Mouse (Mus musculus): ENCODE measurements around the gene Akain1.
A peak's percentile ranks its signal among the peaks of the same experiment; 100 is the strongest.

The Akain1 gene

DNA sequence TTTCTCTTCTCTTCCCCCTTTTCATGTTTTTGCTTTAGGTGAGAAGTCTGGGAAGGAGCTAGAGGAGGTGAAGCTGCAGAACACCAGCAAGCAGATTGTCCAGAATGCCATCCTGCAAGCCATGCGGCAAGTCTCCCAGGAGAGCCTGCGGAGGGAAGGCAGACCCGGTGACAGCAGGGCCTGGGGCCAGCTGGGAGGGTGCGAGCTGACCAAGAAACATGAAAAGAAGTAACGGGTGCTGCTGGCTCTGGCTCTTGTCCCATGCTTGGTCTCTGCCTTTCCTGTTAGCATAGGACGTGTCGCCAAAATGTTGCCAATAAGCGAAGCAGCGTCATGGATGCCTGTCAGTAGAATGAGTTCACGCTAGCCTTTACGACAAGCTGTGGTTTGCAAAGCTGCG is 48.0 kb downstream of the Akain1 start:
- DNase-seq, result no peak

DNA sequence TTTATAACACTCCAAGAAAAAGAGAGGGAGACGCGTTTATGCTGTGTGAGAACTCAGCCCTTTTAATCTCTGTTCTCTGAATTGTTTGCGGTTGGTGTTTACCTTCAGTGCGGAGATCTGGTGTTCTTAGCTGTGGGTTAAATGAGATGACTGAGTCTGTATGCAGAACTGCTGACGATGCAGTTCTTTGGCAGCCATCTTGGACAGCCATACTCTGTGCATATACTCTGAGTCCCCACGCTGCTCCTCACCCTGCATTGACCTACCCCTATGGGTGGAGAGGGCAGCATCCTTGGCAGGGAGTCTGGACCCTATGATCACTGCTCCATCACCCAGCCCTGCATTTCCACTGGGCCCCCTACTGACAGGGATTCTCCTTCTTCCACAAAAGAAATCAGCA is 48.8 kb downstream of the Akain1 start:
- DNase-seq, result no peak

DNA sequence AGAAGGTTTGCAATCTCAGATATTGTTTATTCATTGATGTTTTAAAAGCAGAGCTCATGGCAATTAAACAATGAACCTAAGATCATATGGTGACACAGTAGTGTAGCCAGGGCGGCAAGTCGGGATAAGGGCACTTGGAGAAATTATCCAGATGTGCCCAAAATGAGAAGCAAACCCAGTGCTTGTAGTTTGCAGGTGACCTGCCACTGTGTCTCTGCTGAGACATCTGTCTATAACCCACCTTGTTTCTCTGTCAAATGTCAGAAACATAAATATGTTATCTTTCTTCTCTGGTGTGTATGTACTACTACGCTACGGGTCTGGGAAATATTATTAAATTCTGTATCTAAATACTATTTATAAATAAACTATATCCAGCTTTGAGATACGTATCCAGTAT is 49.7 kb downstream of the Akain1 start:
- no peak for DNase-seq

DNA sequence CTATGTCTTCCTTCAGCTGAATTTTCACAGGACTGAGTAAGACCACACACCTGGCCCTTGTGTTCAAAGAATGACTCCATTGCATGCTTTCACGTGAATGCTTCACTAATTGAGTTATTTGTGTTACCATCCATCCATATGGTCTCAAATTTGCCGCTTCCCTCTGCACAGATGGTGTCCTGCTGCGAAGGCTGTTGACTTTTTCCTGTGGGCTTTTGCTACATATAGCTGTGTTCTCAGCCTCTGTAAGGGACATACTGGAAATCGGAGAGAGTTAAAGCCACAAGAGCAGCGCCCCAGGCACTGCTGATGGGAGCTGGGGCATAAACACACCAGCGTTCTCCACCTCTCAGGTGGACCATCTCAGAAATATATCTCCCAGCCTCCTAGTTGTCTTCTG is 53.2 kb downstream of the Akain1 start:
- DNase-seq, result no peak

DNA sequence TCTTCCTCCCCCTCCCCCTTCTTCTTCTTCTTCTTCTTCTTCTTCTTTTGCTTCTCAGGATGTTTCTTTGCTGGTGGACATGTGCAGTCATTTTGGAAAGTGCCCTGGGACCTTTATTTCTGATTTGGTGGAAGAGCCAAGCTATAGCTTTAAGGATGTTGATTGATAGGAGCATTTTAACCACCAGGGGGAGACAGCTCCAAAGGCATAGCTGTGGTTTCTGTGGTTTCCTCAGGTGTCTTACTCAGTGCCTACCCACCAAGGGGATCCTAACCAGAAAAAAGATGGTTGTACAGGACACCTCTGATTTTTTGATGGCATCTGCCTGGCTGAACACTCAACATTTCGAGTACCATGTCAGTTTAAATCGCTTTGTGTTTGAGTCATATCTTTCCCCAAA is 56.4 kb downstream of the Akain1 start:
- DNase-seq, result peak; percentile 21

DNA sequence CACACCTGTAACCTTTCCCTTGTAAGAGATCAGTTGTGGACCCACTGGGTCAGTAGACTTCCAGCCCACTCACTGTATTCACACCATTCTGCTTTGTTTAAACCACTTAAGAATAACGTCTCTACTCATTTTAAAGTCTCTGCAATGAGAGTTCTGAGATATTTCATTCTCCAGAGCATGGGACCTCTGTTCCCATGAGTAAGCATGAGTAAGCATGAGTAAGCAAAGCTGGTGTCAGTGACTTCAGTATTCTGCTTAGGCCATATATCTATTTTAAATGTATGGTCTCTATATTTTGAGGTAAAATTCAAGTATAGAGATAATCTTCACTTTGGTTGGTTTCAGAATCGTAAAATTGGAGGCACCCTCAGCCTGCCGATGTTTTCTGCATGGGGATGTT is 57.0 kb downstream of the Akain1 start:
- no peak for DNase-seq

DNA sequence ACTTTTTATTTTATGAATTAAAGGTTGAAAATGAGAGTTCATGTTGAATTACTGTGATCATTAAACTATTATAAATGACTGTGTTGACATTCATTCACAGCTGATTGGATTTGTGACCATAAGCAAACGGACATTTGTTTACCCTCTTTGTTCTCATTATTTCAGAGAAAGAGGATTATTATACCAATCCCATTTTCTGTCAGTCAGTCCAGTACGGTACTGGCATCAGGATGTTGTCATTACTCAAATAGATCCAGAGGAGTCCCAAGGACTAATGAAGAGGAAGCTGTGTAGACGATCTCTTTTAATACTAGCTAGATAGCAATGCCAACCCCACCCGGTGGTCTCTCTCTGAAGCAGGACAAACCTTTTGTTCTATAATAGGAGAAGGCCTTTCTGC is 58.2 kb downstream of the Akain1 start:
- no peak for DNase-seq

DNA sequence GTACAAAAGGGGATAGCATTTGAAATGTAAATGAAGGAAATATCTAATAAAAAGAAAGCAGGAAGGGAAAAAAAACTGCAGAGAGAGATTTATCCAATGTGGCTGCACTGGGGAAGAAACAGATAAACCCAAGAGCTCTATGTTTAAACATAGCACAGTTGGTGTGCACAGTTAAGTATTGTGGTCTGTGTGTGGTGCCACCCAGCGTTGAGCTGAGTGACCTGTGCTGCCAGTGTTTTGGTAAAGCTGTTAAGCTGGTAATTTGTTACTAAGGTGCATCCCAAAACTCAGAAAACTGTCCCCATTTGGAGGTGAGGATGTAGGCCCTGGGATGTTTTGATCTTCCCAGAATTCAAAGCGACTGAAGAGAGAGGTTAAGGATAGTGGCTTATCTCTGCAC is 59.8 kb downstream of the Akain1 start:
- DNase-seq, result no peak

DNA sequence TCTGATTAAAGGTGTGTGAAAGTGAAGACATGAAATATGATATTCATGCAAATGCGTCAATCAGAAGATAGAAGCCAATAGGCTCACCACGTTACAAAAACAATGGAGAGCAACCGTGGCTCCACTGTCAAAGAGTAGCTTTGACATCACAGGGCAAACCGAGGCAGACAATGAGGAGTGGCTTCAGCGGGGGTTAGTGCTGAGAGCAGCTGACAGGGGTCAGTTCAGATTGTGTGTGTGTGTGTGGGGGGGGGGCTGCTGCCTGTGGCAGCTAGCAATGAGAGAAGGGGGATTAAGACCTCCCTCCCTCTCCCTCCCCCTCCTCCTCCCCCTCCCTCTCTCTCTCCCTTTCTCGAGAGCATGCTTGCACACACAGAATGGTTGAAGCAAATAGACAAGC is 60.3 kb downstream of the Akain1 start:
- DNase-seq, result no peak

DNA sequence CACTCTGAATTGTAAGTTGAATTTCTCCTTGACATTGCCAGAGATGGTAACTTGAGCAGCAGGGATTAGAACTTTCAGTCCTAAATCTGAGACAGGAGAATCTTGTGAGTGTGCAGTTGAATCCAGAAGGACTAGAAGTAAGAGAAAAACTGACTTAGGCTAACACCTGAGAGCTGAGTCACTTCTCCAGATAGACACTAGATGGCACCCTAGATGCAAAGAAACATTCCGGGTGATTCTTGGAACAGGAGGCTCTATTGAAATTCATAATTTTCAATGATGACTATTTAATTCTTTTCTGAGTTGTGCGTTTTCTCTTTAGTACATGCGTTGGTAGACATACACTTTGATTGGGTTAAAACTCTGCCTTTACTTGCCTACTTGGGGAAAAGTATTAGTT is 66.9 kb downstream of the Akain1 start:
- no peak for DNase-seq

DNA sequence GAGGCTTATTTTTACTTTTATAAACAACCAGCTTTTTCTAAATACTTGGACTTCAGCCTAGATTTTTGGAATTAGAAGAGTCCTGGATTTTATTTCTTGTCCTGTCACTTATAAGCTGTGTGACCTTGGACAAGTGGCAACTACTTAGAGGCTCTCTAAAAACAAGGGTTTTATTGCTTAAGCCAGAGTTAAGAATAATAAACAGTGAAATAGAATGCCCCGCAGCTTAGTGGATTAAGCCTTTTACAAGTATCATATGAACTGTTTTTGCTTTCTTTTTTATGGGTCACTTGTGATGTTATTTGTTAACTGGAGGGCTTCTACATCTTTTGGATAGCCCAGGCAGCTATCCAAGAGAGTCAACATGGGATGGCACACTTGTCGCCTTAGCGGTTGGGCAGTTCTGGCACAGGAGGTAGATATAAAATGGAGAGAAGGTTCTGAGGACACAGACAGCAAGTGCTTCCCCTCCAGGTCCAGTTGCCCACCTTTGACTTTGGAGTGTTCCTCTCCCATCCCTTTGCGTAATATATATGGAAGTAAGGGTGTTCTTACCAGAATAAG is 77.3 kb downstream of the Akain1 start:
- no peak for DNase-seq

DNA sequence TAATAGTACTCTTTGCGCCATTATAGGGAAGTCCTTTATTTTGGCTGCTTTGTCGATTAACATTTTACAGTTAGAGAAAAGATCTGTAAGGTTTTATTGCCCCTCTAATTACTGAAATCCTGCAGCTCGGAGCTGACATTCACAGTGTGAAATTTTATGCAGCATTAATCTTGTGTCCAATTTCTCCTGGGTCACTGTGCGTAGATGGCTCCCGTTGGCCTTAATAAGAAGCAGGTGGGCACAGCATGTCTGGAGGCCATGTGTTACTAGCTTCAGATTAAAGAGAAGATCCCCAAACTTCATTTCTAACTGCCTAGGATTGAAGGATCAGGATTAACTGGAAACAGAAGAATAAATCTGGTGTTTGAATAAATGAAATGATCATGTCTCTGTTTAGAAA is 92.3 kb downstream of the Akain1 start:
- no peak for DNase-seq
